In the genomic region with DNA sequence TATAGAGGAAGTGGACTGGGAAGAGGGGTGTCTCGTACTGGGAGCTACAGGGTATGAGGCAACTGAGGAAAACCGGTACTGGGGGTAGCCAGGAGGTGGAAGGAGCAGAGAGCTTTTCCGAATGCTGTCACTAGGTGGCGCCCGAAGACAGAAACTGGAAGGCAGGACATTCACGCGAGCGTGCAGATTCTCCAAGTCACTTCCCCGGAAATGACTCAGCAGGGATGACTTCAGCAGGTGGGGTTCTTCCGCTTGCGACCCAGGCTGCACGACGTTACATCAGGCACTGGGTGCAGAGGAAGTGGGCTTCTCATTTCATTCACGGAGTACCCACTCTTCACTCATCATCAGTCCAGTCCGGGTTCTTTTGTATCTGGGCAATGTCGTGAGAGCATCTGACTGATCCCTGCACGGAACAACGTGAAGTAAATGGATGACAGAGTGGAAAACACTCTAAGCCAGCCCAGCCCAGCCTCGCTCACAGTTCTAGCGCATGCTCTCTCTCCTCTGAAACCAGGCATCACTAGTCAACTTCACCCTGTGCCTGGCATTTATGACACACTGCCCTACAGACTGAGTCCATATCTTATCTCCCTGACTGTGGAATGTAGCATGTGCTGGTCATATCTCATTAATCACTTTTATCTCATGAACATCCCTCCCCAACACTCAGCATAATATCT, we compare ENCODE assay signal across 8 mouse cellular contexts. TPM values are rescaled to one million over a fixed set of nuclear protein-coding genes. Genes with fewer than 3 reads are reported as not detected.
DNase-seq lines count a peak whose midpoint lies in the region; ATAC-seq lines count a peak whose summit lies in the region.

No protein-coding gene starts in this region.

- no peaks in the 10 kb centered on the region for H3K79me2 ChIP-seq in macrophage (ENCODE audit: inconsistent target)

- peak; percentile 97 for ATAC-seq in hindbrain, embryonic 16.5 days

- H3K36me3 ChIP-seq in hindbrain, embryonic 16.5 days (ENCODE audit: control insufficient read depth, insufficient read depth, low read length), result no peaks in the 10 kb centered on the region
- H3K36me3 ChIP-seq in macrophage (ENCODE audit: inconsistent target), result no peaks in the 10 kb centered on the region

- peak overlapping the region; percentile 56 for H3K9ac ChIP-seq in hindbrain, embryonic 16.5 days (ENCODE audit: low read depth, low read length)

- peak overlapping the region; percentile 36 for H3K4me3 ChIP-seq in hindbrain, embryonic 16.5 days (ENCODE audit: low read length)
- no peak overlapping the region for H3K4me3 ChIP-seq in macrophage (ENCODE audit: inconsistent target)

- peak overlapping the region; percentile 69 for H3K27ac ChIP-seq in hindbrain, embryonic 16.5 days (ENCODE audit: low read depth, low read length)
- peak overlapping the region; percentile 85 for H3K27ac ChIP-seq in macrophage

- no peaks in the 10 kb centered on the region for H3K4me1 ChIP-seq in hindbrain, embryonic 16.5 days (ENCODE audit: control insufficient read depth, insufficient read depth, low read depth, low read length)

- H3K9me3 ChIP-seq in hindbrain, embryonic 16.5 days (ENCODE audit: control insufficient read depth, low read length), result no peaks in the 10 kb centered on the region

- H3K4me2 ChIP-seq in hindbrain, embryonic 16.5 days (ENCODE audit: low read length), result peak overlapping the region; percentile 57

- DNase-seq in R1 (ENCODE audit: low read depth, low spot score), result peak; percentile 97
- peak; percentile 98 for DNase-seq in cerebellum, postnatal 25 days
- DNase-seq in frontal cortex, postnatal 36 days (ENCODE audit: low spot score in 2 of 2), result peak; percentile 98
- DNase-seq in left cerebral cortex, adult 18-20 months (ENCODE audit: low spot score in 2 of 2), result peak; percentile 96 to 99
- peak; percentile 95 for DNase-seq in right cerebral cortex, adult 18-20 months
- peak; percentile 85 for DNase-seq in urinary bladder, postnatal 10 days (ENCODE audit: low spot score)

- no peaks in the 10 kb centered on the region for H3K27me3 ChIP-seq in hindbrain, embryonic 16.5 days (replicated peaks; ENCODE audit: control insufficient read depth, insufficient read depth, low read length)

- WGBS in hindbrain, embryonic 16.5 days, result 15% methylated on average over 20 of the region's 20 CpGs
- 3% methylated on average over 20 of the region's 20 CpGs for WGBS in macrophage (ENCODE audit: missing documents)

RNA-seq across cellular contexts. Expression of a gene that starts 18.3 kb away (rescaled TPM):
- polyA plus RNA-seq in hindbrain, embryonic 16.5 days (2015; fragmentation: Nextera tagmentation; extraction: Ambion mirVana), result 0.06 TPM in 1 of 2 replicates, not detected in the other
- total RNA-seq in left cerebral cortex, adult 18-20 months (2021), result not detected
- total RNA-seq in macrophage (2018; cell fraction: chromatin; rRNA removed), result not detected
- total RNA-seq in macrophage (2018; cell fraction: cytosol; rRNA removed), result not detected
- not detected for total RNA-seq in macrophage (2018; cell fraction: nucleus; rRNA removed)
- not detected in 3 replicates for polyA plus RNA-seq in macrophage (2018)

RNA-seq across cellular contexts. Expression of a gene that starts 31.6 kb away (rescaled TPM):
- 0.70 and 0.94 TPM in 2 replicates for polyA plus RNA-seq in hindbrain, embryonic 16.5 days (2015; fragmentation: Nextera tagmentation; extraction: Ambion mirVana)
- total RNA-seq in left cerebral cortex, adult 18-20 months (2021), result 1 to 10 TPM; 2.6 to 3.4 TPM
- 100 to 1,000 TPM; 199 to 663 (median 293) TPM for total RNA-seq in macrophage (2018; cell fraction: chromatin; rRNA removed)
- total RNA-seq in macrophage (2018; cell fraction: cytosol; rRNA removed), result 100 to 1,000 TPM in 25 of 26 experiments, 10 to 100 TPM in 1; 81.1 to 253 (median 147) TPM
- 100 to 1,000 TPM; 160 to 690 (median 355) TPM for total RNA-seq in macrophage (2018; cell fraction: nucleus; rRNA removed)
- polyA plus RNA-seq in macrophage (2018), result 35.9 to 150 TPM (median 72.1 TPM) in 3 replicates

Comparison
In these comparisons a context has a peak if more than half of its experiments do, and no peak if none do; other contexts are left out.
1. RNA of a gene that starts 31.6 kb away (polyA plus RNA-seq): 35.9 to 150 TPM in macrophage; 0.70 to 0.94 TPM in hindbrain, embryonic 16.5 days; every median in the first group is over 10 times any median in the second.
2. Peak in every context shown above with its lines, with median percentiles within 50 percentile points of each other: DNase-seq.